Mouse (Mus musculus) MEL (cell line): Measurements from ENCODE around the gene Trnau1ap.

Experiments
- CTCF ChIP-seq, 3 experiments: IDR thresholded peaks in 2 of 3; conservative IDR thresholded peaks in 1 of 3; 2 replicates each; pipeline ENCODE4 v1.5.1; 2011 to 2012; ENCODE audit warnings: low read length in 3 of 3, low read depth in 2 of 3, mild to moderate bottlenecking in 2 of 3, improper control_type of control experiment in 1 of 3, inconsistent platforms in 1 of 3, mixed read lengths in 1 of 3, moderate library complexity in 1 of 3; ENCODE audit not compliant: control insufficient read depth in 1 of 3, insufficient read depth in 1 of 3, poor library complexity in 1 of 3, severe bottlenecking in 1 of 3
- E2F4 ChIP-seq: IDR thresholded peaks from 2 replicates; pipeline ENCODE4 v1.6.1; 2011; ENCODE audit warnings: low read depth, low read length, improper control_type of control experiment, borderline replicate concordance
- EP300 ChIP-seq, 2 experiments: IDR thresholded peaks; 2 replicates each; pipeline ENCODE4 v1.6.1; 2011; ENCODE audit warnings: improper control_type of control experiment in 2 of 2, low read length in 2 of 2, low read depth in 1 of 2, mild to moderate bottlenecking in 1 of 2
- ETS1 ChIP-seq: IDR thresholded peaks from 2 replicates; pipeline ENCODE4 v1.6.1; 2012; ENCODE audit warnings: low read depth, mild to moderate bottlenecking, inconsistent platforms, low read length, improper control_type of control experiment, moderate library complexity
- GABPA ChIP-seq: IDR thresholded peaks from 2 replicates; pipeline ENCODE4 v1.6.1; 2012; ENCODE audit warnings: low read depth, mild to moderate bottlenecking, inconsistent platforms, low read length, improper control_type of control experiment, moderate library complexity
- GATA1 ChIP-seq: IDR thresholded peaks from 2 replicates; pipeline ENCODE4 v1.6.1; 2011; ENCODE audit warnings: low read depth, low read length, improper control_type of control experiment
- NRF1 ChIP-seq: IDR thresholded peaks from 2 replicates; pipeline ENCODE4 v1.6.1; 2014; ENCODE audit warnings: low read depth, mild to moderate bottlenecking, inconsistent platforms, low read length, improper control_type of control experiment, moderate library complexity; ENCODE audit not compliant: poor library complexity, insufficient read depth, severe bottlenecking
- POLR2A ChIP-seq, 2 experiments: IDR thresholded peaks; 2 replicates each; pipeline ENCODE4 v1.6.1; 2011 to 2012; ENCODE audit warnings: low read length in 2 of 2, mild to moderate bottlenecking in 2 of 2, control low read depth in 1 of 2, improper control_type of control experiment in 1 of 2, low read depth in 1 of 2, moderate library complexity in 1 of 2; ENCODE audit not compliant: control insufficient read depth in 1 of 2, insufficient read depth in 1 of 2, poor library complexity in 1 of 2
- POLR2AphosphoS5 ChIP-seq: IDR thresholded peaks from 2 replicates; pipeline ENCODE4 v1.6.1; 2012; ENCODE audit warnings: low read depth, borderline replicate concordance, mild to moderate bottlenecking, inconsistent platforms, low read length, moderate library complexity, mixed read lengths
- SMC3 ChIP-seq: IDR thresholded peaks from 2 replicates; pipeline ENCODE4 v1.6.1; 2011; ENCODE audit warnings: low read depth, low read length, improper control_type of control experiment
- USF1 ChIP-seq: IDR thresholded peaks from 2 replicates; pipeline ENCODE4 v1.6.1; 2014; ENCODE audit warnings: low read depth, mild to moderate bottlenecking, inconsistent platforms, low read length, improper control_type of control experiment, moderate library complexity
- USF2 ChIP-seq, 2 experiments: IDR thresholded peaks; 2 replicates each; pipeline ENCODE4 v1.6.1; 2011 to 2012; ENCODE audit warnings: improper control_type of control experiment in 2 of 2, low read length in 2 of 2, borderline replicate concordance in 1 of 2, inconsistent platforms in 1 of 2, low read depth in 1 of 2, mild to moderate bottlenecking in 1 of 2; ENCODE audit not compliant: insufficient read depth in 1 of 2
- ZC3H11A ChIP-seq: IDR thresholded peaks from 2 replicates; pipeline ENCODE4 v1.6.1; 2012; ENCODE audit warnings: low read depth, mild to moderate bottlenecking, inconsistent platforms, low read length, improper control_type of control experiment

- TF ChIP-seq CTCF (IDR thresholded peaks at IDR 0.05 in 2 of 3, conservative IDR thresholded peaks at IDR 0.05 in 1 of 3; ENCODE audit: control insufficient read depth in 1 of 3, insufficient read depth in 1 of 3, low read depth in 2 of 3, low read length in 3 of 3, poor library complexity in 1 of 3, severe bottlenecking in 1 of 3), result no peak
- TF ChIP-seq EP300 (IDR thresholded peaks at IDR 0.05; ENCODE audit: low read depth in 1 of 2, low read length in 2 of 2), result no peak
- TF ChIP-seq GABPA, result no peak
- no peak for TF ChIP-seq POLR2AphosphoS5
- TF ChIP-seq POLR2A (IDR thresholded peaks at IDR 0.05; ENCODE audit: control insufficient read depth in 1 of 2, insufficient read depth in 1 of 2, low read depth in 1 of 2, low read length in 2 of 2, poor library complexity in 1 of 2), result no peak
- no peak for TF ChIP-seq USF1
- no peak for TF ChIP-seq GATA1
- no peak for TF ChIP-seq SMC3
- no peak for TF ChIP-seq ZC3H11A
- no peak for TF ChIP-seq E2F4
- TF ChIP-seq ETS1, result no peak
- no peak for TF ChIP-seq USF2 (IDR thresholded peaks at IDR 0.05; ENCODE audit: borderline replicate concordance in 1 of 2, insufficient read depth in 1 of 2, low read depth in 1 of 2, low read length in 2 of 2)
- no peak for TF ChIP-seq NRF1
Measured at GRCm38 (mm10) chr4:132299849-132300248, 29.5 kb downstream of the Trnau1ap start.
